Mouse (Mus musculus): ENCODE data around the gene Neurl1b. TPM values are rescaled to one million over a fixed set of nuclear protein-coding genes. Genes with fewer than 3 reads are reported as not detected.

Gene Neurl1b
- 7.9 and 14.5 TPM in 2 replicates for polyA plus RNA-seq (2012; rRNA removed)

DNA sequence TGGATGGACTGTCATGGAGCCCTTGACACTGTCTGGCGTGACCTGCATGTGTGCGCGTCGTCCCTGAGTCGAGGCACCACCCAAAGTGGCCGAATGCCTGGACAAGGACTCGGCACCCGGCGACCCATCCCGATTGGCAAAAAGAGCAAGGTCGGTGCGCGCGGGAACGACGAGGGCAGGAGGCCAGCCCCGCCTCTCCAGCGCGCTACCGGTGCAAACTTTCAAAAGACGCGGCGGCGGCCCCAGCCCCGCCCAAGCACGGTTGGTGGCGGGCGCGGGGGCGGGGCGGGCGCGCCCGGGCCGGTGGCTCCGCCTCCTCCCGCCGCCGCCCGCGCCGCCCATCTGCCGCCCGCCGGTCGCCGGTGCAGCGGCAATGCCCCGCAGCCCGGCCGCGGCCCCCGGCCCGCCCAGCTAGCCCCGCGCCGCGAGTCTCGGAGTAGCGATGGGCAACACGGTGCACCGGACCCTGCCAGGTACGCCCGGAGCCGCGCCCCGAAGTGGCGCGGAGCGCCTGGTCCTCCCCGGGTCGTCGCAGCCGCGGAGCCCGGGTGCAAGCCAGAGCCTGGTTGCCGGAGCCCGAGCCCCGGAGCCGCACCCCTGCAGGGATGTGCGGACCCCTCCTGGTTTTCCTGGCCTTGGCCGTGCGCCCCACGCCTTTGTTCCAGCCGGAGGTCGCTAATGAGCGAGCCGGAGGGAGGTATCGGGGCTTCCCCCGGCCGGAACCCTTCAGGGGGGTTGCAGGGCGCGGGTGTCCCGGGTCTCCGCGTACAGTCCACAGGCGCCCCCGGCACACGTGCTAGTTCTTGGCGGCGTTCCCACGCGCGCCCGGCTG is at the start of gene Neurl1b:
TSS of gene Neurl1b (plus strand) at position 307 of the 832 bp plus-strand sequence.
- under 1% methylated on average over 94 of the region's 105 CpGs for WGBS
- Histone ChIP-seq H3K4me3 (ENCODE audit: extremely low read depth, insufficient read depth, insufficient read length) (peak within 1 kb of the TSS; percentile 62), H3K36me3 (ENCODE audit: control insufficient read depth, insufficient read depth, low read length) (no peaks in the 10 kb centered on the region), H3K27me3 (ENCODE audit: control insufficient read depth, insufficient read depth, low read length) (peaks cover 4% of the 10 kb centered on the region; the same call in 1 of the 2 replicates), H3K27ac (ENCODE audit: insufficient read depth, low read length) (no peak within 1 kb of the TSS), H3K4me1 (ENCODE audit: control insufficient read depth, insufficient read depth, insufficient read length) (peaks cover 4% of the 10 kb centered on the region; the same call in 1 of the 2 replicates)
- peak in 1 of 2 experiments; percentile 34 for DNase-seq (ENCODE audit: low read depth in 1 of 2, low spot score in 2 of 2)
- TF ChIP-seq POLR2A (IDR thresholded peaks at IDR 0.05; ENCODE audit: low read depth, low read length) (no peak), CTCF (IDR thresholded peaks at IDR 0.05; ENCODE audit: extremely low read depth, insufficient read depth, insufficient read length, insufficient replicate concordance) (no peak)

DNA sequence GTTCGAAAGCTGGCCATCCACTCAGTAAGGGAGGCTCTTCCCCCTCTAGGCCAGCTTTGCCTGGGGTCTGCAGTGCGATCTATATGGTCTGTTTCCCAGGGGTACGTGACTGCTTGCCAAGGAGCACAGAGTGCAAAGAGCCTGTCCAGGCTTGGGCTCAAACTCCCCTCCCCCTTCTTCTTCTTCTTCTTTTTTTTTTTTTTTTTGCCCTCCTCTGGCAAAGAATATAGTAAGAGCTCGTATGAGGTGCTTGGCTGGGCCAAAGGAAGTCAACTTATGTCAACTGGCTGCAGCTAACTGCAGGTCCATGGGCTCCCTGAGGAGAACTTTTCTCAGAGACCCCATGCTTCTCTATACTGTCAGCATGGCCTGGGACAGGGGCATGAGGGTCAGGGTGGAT is 47.8 kb upstream of the Neurl1b start:
- 72% methylated on average over 4 of the region's 4 CpGs for WGBS
- Histone ChIP-seq H3K4me3 (ENCODE audit: extremely low read depth, insufficient read depth, insufficient read length) (no peak overlapping the region), H3K27me3 (ENCODE audit: control insufficient read depth, insufficient read depth, low read length) (no peaks in the 10 kb centered on the region), H3K4me1 (ENCODE audit: control insufficient read depth, insufficient read depth, insufficient read length) (no peaks in the 10 kb centered on the region; the same call in 1 of the 2 replicates), H3K36me3 (ENCODE audit: control insufficient read depth, insufficient read depth, low read length) (no peaks in the 10 kb centered on the region), H3K27ac (ENCODE audit: insufficient read depth, low read length) (no peak overlapping the region)
- no peak for TF ChIP-seq POLR2A (IDR thresholded peaks at IDR 0.05; ENCODE audit: low read depth, low read length)
- TF ChIP-seq CTCF (IDR thresholded peaks at IDR 0.05; ENCODE audit: extremely low read depth, insufficient read depth, insufficient read length, insufficient replicate concordance), result no peak
- no peak for DNase-seq (ENCODE audit: low read depth in 1 of 2, low spot score in 2 of 2)

GRCm38 (mm10) chr17:26368336-26368992 is 46.2 kb upstream of the Neurl1b start:
- TF ChIP-seq CTCF (IDR thresholded peaks at IDR 0.05; ENCODE audit: extremely low read depth, insufficient read depth, insufficient read length, insufficient replicate concordance) (no peak), POLR2A (IDR thresholded peaks at IDR 0.05; ENCODE audit: low read depth, low read length) (no peak)
- DNase-seq (ENCODE audit: low read depth in 1 of 2, low spot score in 2 of 2), result no peak
- no peaks in the 10 kb centered on the region for H3K36me3 ChIP-seq (ENCODE audit: control insufficient read depth, insufficient read depth, low read length)
- no peaks in the 10 kb centered on the region for H3K27me3 ChIP-seq (ENCODE audit: control insufficient read depth, insufficient read depth, low read length)
- 74% methylated on average over 10 of the region's 10 CpGs for WGBS
- H3K4me3 ChIP-seq (ENCODE audit: extremely low read depth, insufficient read depth, insufficient read length), result no peak overlapping the region
- H3K27ac ChIP-seq (ENCODE audit: insufficient read depth, low read length), result no peak overlapping the region
- H3K4me1 ChIP-seq (ENCODE audit: control insufficient read depth, insufficient read depth, insufficient read length), result no peaks in the 10 kb centered on the region; the same call in 1 of the 2 replicates

GRCm38 (mm10) chr17:26370521-26371245 is 43.9 kb upstream of the Neurl1b start:
- H3K4me1 ChIP-seq (ENCODE audit: control insufficient read depth, insufficient read depth, insufficient read length), result no peaks in the 10 kb centered on the region; the same call in 1 of the 2 replicates
- WGBS, result 16% methylated on average over 9 of the region's 9 CpGs
- peak; percentile 34 to 35 for DNase-seq (ENCODE audit: low read depth in 1 of 2, low spot score in 2 of 2)

GRCm38 (mm10) chr17:26371246-26371535 is 43.4 kb upstream of the Neurl1b start:
- no peak for TF ChIP-seq CTCF (IDR thresholded peaks at IDR 0.05; ENCODE audit: extremely low read depth, insufficient read depth, insufficient read length, insufficient replicate concordance)
- TF ChIP-seq POLR2A (IDR thresholded peaks at IDR 0.05; ENCODE audit: low read depth, low read length), result no peak
- no peak overlapping the region for H3K4me3 ChIP-seq (ENCODE audit: extremely low read depth, insufficient read depth, insufficient read length)
- H3K4me1 ChIP-seq (ENCODE audit: control insufficient read depth, insufficient read depth, insufficient read length), result no peaks in the 10 kb centered on the region; the same call in 1 of the 2 replicates
- DNase-seq (ENCODE audit: low read depth in 1 of 2, low spot score in 2 of 2), result no peak
- H3K27me3 ChIP-seq (ENCODE audit: control insufficient read depth, insufficient read depth, low read length), result no peaks in the 10 kb centered on the region
- H3K27ac ChIP-seq (ENCODE audit: insufficient read depth, low read length), result no peak overlapping the region
- H3K36me3 ChIP-seq (ENCODE audit: control insufficient read depth, insufficient read depth, low read length), result no peaks in the 10 kb centered on the region
- WGBS, result 67% methylated on average over 3 of the region's 3 CpGs

More at GRCm38 (mm10) chr17:26370521-26371245, 43.9 kb upstream of the Neurl1b start:
- Histone ChIP-seq H3K27ac (ENCODE audit: insufficient read depth, low read length) (no peak overlapping the region), H3K4me3 (ENCODE audit: extremely low read depth, insufficient read depth, insufficient read length) (no peak overlapping the region), H3K36me3 (ENCODE audit: control insufficient read depth, insufficient read depth, low read length) (no peaks in the 10 kb centered on the region), H3K27me3 (ENCODE audit: control insufficient read depth, insufficient read depth, low read length) (no peaks in the 10 kb centered on the region)
- TF ChIP-seq CTCF (IDR thresholded peaks at IDR 0.05; ENCODE audit: extremely low read depth, insufficient read depth, insufficient read length, insufficient replicate concordance) (peak; percentile 32; the same call in 1 of the 2 replicates), POLR2A (IDR thresholded peaks at IDR 0.05; ENCODE audit: low read depth, low read length) (no peak)

GRCm38 (mm10) chr17:26373211-26373610 is 41.4 kb upstream of the Neurl1b start:
- DNase-seq (ENCODE audit: low read depth in 1 of 2, low spot score in 2 of 2), result no peak
- H3K4me1 ChIP-seq (ENCODE audit: control insufficient read depth, insufficient read depth, insufficient read length), result no peaks in the 10 kb centered on the region; the same call in 1 of the 2 replicates
- TF ChIP-seq POLR2A (IDR thresholded peaks at IDR 0.05; ENCODE audit: low read depth, low read length), result no peak
- no peak for TF ChIP-seq CTCF (IDR thresholded peaks at IDR 0.05; ENCODE audit: extremely low read depth, insufficient read depth, insufficient read length, insufficient replicate concordance)
- H3K27me3 ChIP-seq (ENCODE audit: control insufficient read depth, insufficient read depth, low read length), result no peaks in the 10 kb centered on the region
- WGBS, result 91% methylated on average over 5 of the region's 5 CpGs
- H3K36me3 ChIP-seq (ENCODE audit: control insufficient read depth, insufficient read depth, low read length), result no peaks in the 10 kb centered on the region
- no peak overlapping the region for H3K4me3 ChIP-seq (ENCODE audit: extremely low read depth, insufficient read depth, insufficient read length)
- H3K27ac ChIP-seq (ENCODE audit: insufficient read depth, low read length), result no peak overlapping the region
